Mouse (Mus musculus) heart, postnatal 14 days (tissue): ENCODE results near the gene Snca. TPM values are rescaled to one million over a fixed set of nuclear protein-coding genes. Genes with fewer than 3 reads are reported as not detected.
"Not testable (repeated sequence)": the region's sequence is repeated elsewhere in the genome, so short reads cannot be mapped to it uniquely, and the experiment has no call there.

Experiments
- DNase-seq, 2 experiments: peaks; one replicate each; pipeline ENCODE4 v3.0.0; 2021 to 2022
- intact Hi-C: fragments of 180-260 bp; cut with DNase I; formaldehyde crosslinking; loops from one replicate; pipeline ENCODE4 v1.15.1; 2025
- total RNA-seq, 2 experiments: library from RNA; stranded (reverse); gene quantifications; 2 replicates each; pipeline ENCODE4 v1.2.3; 2021

Gene Snca
- total RNA-seq, 2 experiments from 2014 or later: 57.3 to 83.2 TPM

DNA sequence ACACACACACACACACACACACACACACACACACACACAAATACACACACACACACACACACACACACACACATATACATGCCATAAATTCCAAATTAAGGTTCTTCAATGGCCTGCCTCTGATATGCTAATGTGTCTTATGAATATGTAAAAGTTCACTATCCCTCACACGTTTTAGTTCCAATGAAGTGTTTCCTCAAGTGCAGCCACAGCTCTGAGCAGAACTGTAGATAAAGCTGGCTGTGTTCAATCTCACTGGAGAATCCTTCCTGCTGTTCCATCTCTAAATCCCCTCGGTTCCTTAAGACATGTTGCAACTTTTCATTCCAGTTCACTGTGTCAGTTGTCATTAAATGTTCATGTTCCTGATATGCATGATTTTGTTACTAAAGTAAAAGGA is 98.5 kb downstream of the Snca start:
- no peak for DNase-seq
- intact Hi-C loops: no loop called here

- intact Hi-C loops: no loop called here
- no peak for DNase-seq
Observed at GRCm38 (mm10) chr6:60724110-60724829, 105.4 kb downstream of the Snca start.

GRCm38 (mm10) chr6:60717566-60717965 is 112.1 kb downstream of the Snca start:
- intact Hi-C loops: no loop called here
- no peak for DNase-seq

DNA sequence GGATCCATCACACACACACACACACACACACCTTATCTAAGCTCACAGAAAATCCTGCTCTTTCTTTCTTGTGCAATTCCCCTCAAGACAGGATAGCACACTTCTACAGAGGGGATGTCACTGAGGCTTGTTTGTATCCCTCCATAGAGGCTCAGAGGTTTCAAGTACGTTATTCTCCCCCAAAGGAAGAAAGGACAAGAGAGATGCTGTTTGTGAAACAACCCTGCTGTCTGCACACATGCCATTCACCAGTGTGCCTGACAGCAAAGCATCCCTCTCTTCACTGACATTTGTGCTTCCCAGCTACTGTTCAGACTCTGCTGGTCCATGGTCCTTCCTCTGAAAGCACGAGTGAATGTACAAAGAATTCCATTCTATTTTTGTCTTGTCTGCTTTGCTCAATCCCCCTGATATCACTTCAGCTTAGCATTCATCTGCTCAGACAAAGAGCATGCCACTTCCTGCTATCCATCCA is 119.6 kb downstream of the Snca start:
- DNase-seq: no peak
- intact Hi-C loops: no loop called here

- DNase-seq: no peak
- intact Hi-C loops: no loop called here
Observed at GRCm38 (mm10) chr6:60698072-60698471, 131.6 kb downstream of the Snca start.

GRCm38 (mm10) chr6:60687048-60687447 is 142.6 kb downstream of the Snca start:
- intact Hi-C loops, DNase-seq: not testable (repeated sequence)

GRCm38 (mm10) chr6:60682233-60682632 is 147.4 kb downstream of the Snca start:
- intact Hi-C loops: loop anchor here (2.0 to 5.0 kb wide), 2 partner anchors 249 to 265 kb away; no protein-coding TSS in a partner anchor
- no peak for DNase-seq

Other genes with a start within 250 kb of the Snca start
- 1 to 10 TPM; 4.0 to 4.7 TPM for gene Mmrn1, start 95.1 kb upstream of the Snca start, total RNA-seq